Mouse (Mus musculus) stomach, postnatal 0 days (tissue): ENCODE measurements at regions not wholly inside any gene's neighbourhood (a gene's known extent, or its start where the extent isn't known, plus 50 kb on each side); places are given as distances from the start of the nearest gene placed in this dataset.
A peak's percentile ranks its signal among the peaks of the same experiment; 100 is the strongest.

Source experiments
- ATAC-seq: fragments of 200-750 bp; cut with Nextera tagmentation; 2 replicates; pipeline ENCODE4 v1.8.0; 2017; ENCODE audit not compliant: low FRiP score, low TSS enrichment
- DNase-seq: peaks from one replicate; pipeline ENCODE4 v3.0.0-alpha.2; 2016; ENCODE audit warnings: low spot score
- H3K27ac ChIP-seq: fragments of 300-500 bp; sonication (generic); replicated peaks from 2 replicates; pipeline ENCODE4 v1.5.1; 2014; ENCODE audit warnings: mild to moderate bottlenecking, control low read depth
- H3K27me3 ChIP-seq: fragments of 300-500 bp; sonication (generic); 2 replicates; pipeline ENCODE4 v1.6.1; 2014; ENCODE audit warnings: low read length; ENCODE audit not compliant: control insufficient read depth, insufficient read depth
- H3K36me3 ChIP-seq: fragments of 300-500 bp; sonication (generic); 2 replicates; pipeline ENCODE4 v1.6.1; 2014; ENCODE audit warnings: low read length, mixed read lengths; ENCODE audit not compliant: control insufficient read depth, insufficient read depth
- H3K4me1 ChIP-seq: fragments of 300-500 bp; sonication (generic); replicated peaks from 2 replicates; pipeline ENCODE4 v1.6.1; 2014; ENCODE audit warnings: antibody characterized with exemption; ENCODE audit not compliant: control insufficient read depth, insufficient read depth
- H3K4me2 ChIP-seq: fragments of 300-500 bp; sonication (generic); replicated peaks from 2 replicates; pipeline ENCODE4 v1.6.1; 2014; ENCODE audit warnings: low read depth, mild to moderate bottlenecking, control low read depth, moderate library complexity
- H3K4me3 ChIP-seq: fragments of 300-500 bp; sonication (generic); 2 replicates; pipeline ENCODE4 v1.5.1; 2014; ENCODE audit warnings: low read depth, low read length, control low read depth
- H3K9ac ChIP-seq: fragments of 300-500 bp; sonication (generic); 2 replicates; pipeline ENCODE4 v1.6.1; 2014; ENCODE audit warnings: mild to moderate bottlenecking, low read length, control low read depth, mixed read lengths
- H3K9me3 ChIP-seq: fragments of 300-500 bp; sonication (generic); 2 replicates; pipeline ENCODE4 v1.6.1; 2016; ENCODE audit warnings: low read length; ENCODE audit not compliant: control insufficient read depth
- CTCF ChIP-seq: IDR thresholded peaks from 2 replicates; pipeline ENCODE4 v1.5.1; 2016; ENCODE audit warnings: antibody characterized with exemption, low read depth, mild to moderate bottlenecking, moderate library complexity
- EP300 ChIP-seq: optimal IDR thresholded peaks from 2 replicates; pipeline ENCODE3; 2016; ENCODE audit warnings: antibody characterized with exemption
- WGBS: fragments of 180-500 bp; shearing (Covaris S2); extraction: QIAGEN DNeasy Blood & Tissue Kit; methylation state at CpG from one replicate; pipeline ENCODE4 v1.1.7; 2014; 5-methylcytosine and 5-hydroxymethylcytosine counted together

GRCm38 (mm10) chr14:119966666-119967065 is 75.6 kb downstream of the Oxgr1 start:
- Histone ChIP-seq H3K27me3 (no peaks in the 10 kb centered on the region), H3K27ac (no peak overlapping the region), H3K4me1 (no peaks in the 10 kb centered on the region), H3K4me3 (no peak overlapping the region), H3K4me2 (no peak overlapping the region), H3K36me3 (no peaks in the 10 kb centered on the region), H3K9me3 (no peaks in the 10 kb centered on the region), H3K9ac (no peak overlapping the region)
- no peak for ATAC-seq
- DNase-seq = no peak
- 87% methylated on average over 5 of the region's 5 CpGs for WGBS
- TF ChIP-seq EP300 (no peak), CTCF (no peak)

DNA sequence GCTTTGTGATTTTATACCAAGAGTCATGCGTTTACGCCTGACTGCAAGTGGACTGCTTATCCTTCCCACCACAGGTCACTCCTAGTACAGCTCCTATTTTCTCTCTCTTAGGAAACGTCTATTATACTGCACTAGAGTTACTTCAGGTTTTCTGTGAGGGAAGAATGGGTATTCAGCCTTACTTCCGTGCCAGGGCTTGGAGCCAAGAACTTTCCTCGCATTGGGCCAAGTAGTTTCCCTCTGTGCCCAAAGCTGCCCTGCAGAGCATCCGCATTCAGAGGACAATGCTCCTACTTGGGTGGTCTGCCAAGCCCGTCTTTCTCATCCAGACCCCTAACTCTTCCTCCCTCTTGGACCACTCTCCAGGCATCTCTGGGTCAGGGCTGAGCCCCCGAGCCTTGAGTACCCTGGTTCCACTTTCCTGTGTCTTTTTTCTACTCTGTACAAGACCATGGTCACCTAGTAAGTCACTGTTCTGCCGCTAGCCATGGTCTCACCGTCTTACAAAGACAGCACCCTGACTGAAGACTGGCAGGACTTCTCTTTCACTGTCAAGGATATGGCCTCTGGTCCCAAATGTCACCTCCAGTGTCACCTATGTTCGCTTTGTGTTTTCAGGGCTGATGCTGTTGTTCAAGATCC is 76.3 kb downstream of the Oxgr1 start:
- H3K27ac ChIP-seq = no peak overlapping the region
- H3K27me3 ChIP-seq = no peaks in the 10 kb centered on the region
- H3K36me3 ChIP-seq = no peaks in the 10 kb centered on the region
- no peak for ATAC-seq
- 70% methylated on average over 11 of the region's 11 CpGs for WGBS
- no peak overlapping the region for H3K9ac ChIP-seq
- H3K4me2 ChIP-seq = no peak overlapping the region
- no peaks in the 10 kb centered on the region for H3K4me1 ChIP-seq
- peak; percentile 11 for DNase-seq
- TF ChIP-seq CTCF (no peak), EP300 (no peak)
- no peaks in the 10 kb centered on the region for H3K9me3 ChIP-seq
- H3K4me3 ChIP-seq = no peak overlapping the region

GRCm38 (mm10) chr14:119963741-119964140 is 78.5 kb downstream of the Oxgr1 start:
- no peak overlapping the region for H3K4me3 ChIP-seq
- no peaks in the 10 kb centered on the region for H3K9me3 ChIP-seq
- H3K4me1 ChIP-seq = no peaks in the 10 kb centered on the region
- DNase-seq (peak; percentile 3), ATAC-seq (no peak)
- no peak overlapping the region for H3K27ac ChIP-seq
- H3K27me3 ChIP-seq = no peaks in the 10 kb centered on the region
- no peak overlapping the region for H3K4me2 ChIP-seq
- TF ChIP-seq CTCF (no peak), EP300 (no peak)
- H3K36me3 ChIP-seq = no peaks in the 10 kb centered on the region
- no peak overlapping the region for H3K9ac ChIP-seq
- 62% methylated on average over 3 of the region's 3 CpGs for WGBS

- 87% methylated on average over 14 of the region's 14 CpGs for WGBS
- H3K4me1 ChIP-seq = no peaks in the 10 kb centered on the region
- no peak overlapping the region for H3K4me2 ChIP-seq
- no peak overlapping the region for H3K27ac ChIP-seq
- DNase-seq (no peak), ATAC-seq (no peak)
- H3K9me3 ChIP-seq = no peaks in the 10 kb centered on the region
- TF ChIP-seq CTCF (no peak), EP300 (no peak)
- H3K36me3 ChIP-seq = no peaks in the 10 kb centered on the region
- H3K9ac ChIP-seq = no peak overlapping the region
- no peaks in the 10 kb centered on the region for H3K27me3 ChIP-seq
- no peak overlapping the region for H3K4me3 ChIP-seq
These were observed 88.4 kb downstream of the Oxgr1 start for GRCm38 (mm10) chr14:119953861-119954260.

DNA sequence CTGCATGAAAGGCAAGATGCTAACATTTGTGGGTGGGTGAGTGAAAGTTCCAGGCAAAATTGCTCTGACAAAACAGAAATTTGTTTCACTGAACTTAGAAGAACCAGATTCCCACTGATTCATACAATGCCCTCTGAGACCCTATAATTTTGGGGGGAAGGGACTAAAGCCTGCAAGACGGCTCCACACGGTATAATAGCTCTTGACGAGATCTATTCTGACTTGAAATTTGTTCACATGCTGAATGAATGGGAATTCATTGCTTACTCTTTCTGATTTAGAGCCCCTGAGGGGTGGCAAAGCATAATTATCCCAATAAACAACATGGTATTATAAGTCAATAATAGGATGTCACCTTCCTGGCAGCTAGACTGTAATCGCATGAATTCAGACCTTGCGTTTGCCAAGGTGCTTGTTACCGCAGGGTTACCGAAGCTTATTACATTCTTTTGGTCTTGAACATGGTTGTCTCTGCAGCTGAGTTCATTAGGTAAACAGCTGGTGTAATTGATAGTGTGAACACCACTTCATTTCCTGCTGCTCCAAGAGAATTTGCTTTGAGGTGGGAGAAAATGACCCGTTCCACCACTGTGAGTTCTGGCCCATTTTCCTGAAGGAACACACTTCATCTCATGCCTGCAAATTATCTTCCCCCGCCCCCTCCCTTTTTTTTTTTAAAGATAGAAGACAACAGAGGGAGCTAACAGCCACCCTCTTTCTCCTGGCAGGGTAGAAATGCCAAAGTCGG is 89.2 kb downstream of the Oxgr1 start:
- 69% methylated on average over 10 of the region's 10 CpGs for WGBS

More for the DNA sequence above, 89.2 kb downstream of the Oxgr1 start:
- Histone ChIP-seq H3K9me3 (no peaks in the 10 kb centered on the region), H3K36me3 (no peaks in the 10 kb centered on the region), H3K27ac (no peak overlapping the region), H3K9ac (no peak overlapping the region), H3K4me1 (no peaks in the 10 kb centered on the region), H3K27me3 (no peaks in the 10 kb centered on the region), H3K4me2 (no peak overlapping the region), H3K4me3 (no peak overlapping the region)
- DNase-seq (no peak), ATAC-seq (no peak)
- TF ChIP-seq EP300 = no peak
- no peak for TF ChIP-seq CTCF
